23 mouse cellular contexts compared by ENCODE assay signal in the genomic region with DNA sequence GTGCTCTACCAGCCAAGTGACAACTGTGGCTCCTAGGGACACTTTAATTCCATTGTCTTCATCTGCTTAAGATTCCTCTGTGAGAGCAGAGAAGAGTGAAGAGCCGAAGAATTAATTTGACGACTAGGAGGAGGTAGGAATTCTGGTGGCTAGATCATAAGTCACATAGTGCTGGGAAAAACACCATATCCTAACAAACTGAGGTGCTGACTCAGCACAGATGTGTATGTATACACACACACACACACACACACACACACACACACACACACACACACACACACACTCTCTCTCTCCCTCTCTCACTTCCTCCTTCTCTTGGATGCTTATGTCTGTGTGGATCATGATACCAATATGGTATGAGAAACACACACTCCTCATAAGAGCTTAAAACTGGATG. TPM values are rescaled to one million over a fixed set of nuclear protein-coding genes. Genes with fewer than 3 reads are reported as not detected.
DNase-seq lines count a peak whose midpoint lies in the region; ATAC-seq and TF ChIP-seq lines count a peak whose summit lies in the region.
"Had no signal": no experiment of that assay in that cellular context is flagged by ENCODE, and none has a peak within 500 bp of the region (broad histone marks: within the 10 kb centered on the region; RNA-seq: fewer than 3 reads in every experiment).

No protein-coding gene starts in this region.

- H3K36me3 ChIP-seq in CH12.LX (replicated peaks in 1 of 2; ENCODE audit: control insufficient read depth in 1 of 2, insufficient read depth in 1 of 2, low read length in 1 of 2), result peaks cover 76 to 97% of the 10 kb centered on the region in 2 experiments
- peaks cover 52% of the 10 kb centered on the region for H3K36me3 ChIP-seq in ES-E14 (ENCODE audit: control insufficient read depth, insufficient read depth, low read length, poor library complexity, severe bottlenecking)

- ATAC-seq in granulocyte monocyte progenitor cell, adult 5-6 weeks (replicated peaks; ENCODE audit: poor library complexity, severe bottlenecking), result peak; percentile 26; the same call in 1 of the 2 replicates
- ATAC-seq: activated CD4-positive, CD25-positive, alpha-beta regulatory T cell, adult 4 months; forebrain, embryonic 14.5 days; forebrain, embryonic 16.5 days; Patski had no signal

- peaks cover 6 to 61% of the 10 kb centered on the region in 2 experiments for H3K4me1 ChIP-seq in CH12.LX (ENCODE audit: control insufficient read depth in 1 of 2, insufficient read depth in 2 of 2)
- peaks cover 0 to 2% of the 10 kb centered on the region in 2 experiments; a peak in 2 of 4 replicates for H3K4me1 ChIP-seq in ES-E14 (ENCODE audit: control insufficient read depth in 2 of 2, insufficient read depth in 2 of 2, low read length in 2 of 2, poor library complexity in 1 of 2)
- H3K4me1 ChIP-seq: embryonic facial prominence, embryonic 13.5 days; embryonic facial prominence, embryonic 15.5 days had no signal

- in situ Hi-C loops in CH12.LX (cut with MboI; ENCODE audit: low pct_ligation_motif_present, low pct_unique_long_range_greater_than_20kb, low sequenced_read_pairs), result no loop called here
- in situ Hi-C loops in ES-E14 (cut with MboI; ENCODE audit: low sequenced_read_pairs in 2 of 2, unreplicated experiment in 2 of 2), result no loop called here

- no peak overlapping the region for H3K4me3 ChIP-seq in CH12.LX (replicated peaks in 1 of 3; ENCODE audit: low read depth in 2 of 3, low read length in 2 of 3, poor library complexity in 1 of 3)
- no peak overlapping the region for H3K4me3 ChIP-seq in ES-E14 (ENCODE audit: insufficient read depth in 1 of 2, low read depth in 1 of 2, low read length in 2 of 2, poor library complexity in 1 of 2, severe bottlenecking in 1 of 2)
- H3K4me3 ChIP-seq: embryonic facial prominence, embryonic 13.5 days; embryonic facial prominence, embryonic 15.5 days; erythroblast, embryonic 14.5 days; forebrain, embryonic 10.5 days; forebrain, embryonic 12.5 days had no signal

- H3K27ac ChIP-seq in CH12.LX (ENCODE audit: insufficient read depth, low read depth) (peak overlapping the region; percentile 21; the same call in 1 of the 2 replicates), ES-E14 (ENCODE audit: insufficient read depth, low read depth, low read length, poor library complexity, severe bottlenecking) (no peak overlapping the region)
- H3K27ac ChIP-seq: embryonic facial prominence, embryonic 13.5 days; embryonic facial prominence, embryonic 15.5 days; forebrain, embryonic 10.5 days; forebrain, embryonic 12.5 days had no signal

- peaks cover 7% of the 10 kb centered on the region for H3K79me2 ChIP-seq in CH12.LX (replicated peaks; ENCODE audit: control insufficient read depth, extremely low read depth, insufficient read depth, poor library complexity, severe bottlenecking)

- no peak overlapping the region for H3K4me2 ChIP-seq in CH12.LX (ENCODE audit: insufficient read depth, low read depth, poor library complexity, severe bottlenecking)
- H3K4me2 ChIP-seq: embryonic facial prominence, embryonic 13.5 days; embryonic facial prominence, embryonic 15.5 days; forebrain, embryonic 12.5 days had no signal

- dilution Hi-C loops in CH12.LX (cut with MboI; ENCODE audit: extremely low pct_ligation_motif_present, extremely low pct_unique_long_range_greater_than_20kb, low sequenced_read_pairs), result no loop called here

- no peaks in the 10 kb centered on the region for H3K9me3 ChIP-seq in CH12.LX (replicated peaks; ENCODE audit: low read length)
- no peaks in the 10 kb centered on the region for H3K9me3 ChIP-seq in ES-E14 (ENCODE audit: control insufficient read depth, insufficient read depth, low read depth, low read length)
- H3K9me3 ChIP-seq: embryonic facial prominence, embryonic 13.5 days; embryonic facial prominence, embryonic 15.5 days; forebrain, embryonic 10.5 days; forebrain, embryonic 12.5 days had no signal

- no peak for TF ChIP-seq CTCF in CH12.LX (conservative IDR thresholded peaks at IDR 0.05 in 1 of 2, IDR thresholded peaks at IDR 0.05 in 1 of 2; ENCODE audit: low read depth in 2 of 2, low read length in 2 of 2)

- no peak for TF ChIP-seq POLR2A in CH12.LX (IDR thresholded peaks at IDR 0.05; ENCODE audit: low read depth, low read length)

- no peak for TF ChIP-seq RAD21 in CH12.LX (IDR thresholded peaks at IDR 0.05; ENCODE audit: low read depth, low read length)

- TF ChIP-seq EP300 in CH12.LX (IDR thresholded peaks at IDR 0.05; ENCODE audit: low read length), result no peak

- H3K27me3 ChIP-seq in CH12.LX (replicated peaks), result no peaks in the 10 kb centered on the region
- H3K27me3 ChIP-seq: embryonic facial prominence, embryonic 13.5 days; embryonic facial prominence, embryonic 15.5 days; forebrain, embryonic 12.5 days; Patski had no signal

- no peak overlapping the region for H3K9ac ChIP-seq in CH12.LX (ENCODE audit: insufficient read depth, low read depth)
- H3K9ac ChIP-seq in ES-E14 (ENCODE audit: insufficient read depth, low read depth, low read length, poor library complexity, severe bottlenecking), result no peak overlapping the region
- H3K9ac ChIP-seq: embryonic facial prominence, embryonic 13.5 days; embryonic facial prominence, embryonic 15.5 days; forebrain, embryonic 12.5 days had no signal

- DNase-seq in CH12.LX (ENCODE audit: extremely low read depth), result no peak
- DNase-seq in ES-E14 (ENCODE audit: low read depth, low spot score), result no peak
- DNase-seq in kidney, adult 9 months, result no peak
- no peak for DNase-seq in adrenal gland, adult 8-10 months
- DNase-seq: adrenal gland, postnatal 10 days; adrenal gland, postnatal 25 days; cerebellum, adult 11 months; cerebellum, adult 18-20 months; cerebellum, adult 8-10 months; cerebellum, adult 9-11 months; cerebellum, postnatal 14 days; cerebellum, postnatal 36 days; embryo, embryonic 11 days had no signal

TF ChIP-seq in CH12.LX, 34 proteins besides CTCF, POLR2A, EP300 and RAD21 (continues in another document):
- no peak for TF ChIP-seq USF1 (IDR thresholded peaks at IDR 0.05; ENCODE audit: low read depth, low read length)
- no peak for TF ChIP-seq MAZ (IDR thresholded peaks at IDR 0.05; ENCODE audit: low read depth, low read length)
- TF ChIP-seq RCOR1 (conservative IDR thresholded peaks at IDR 0.05; ENCODE audit: low read depth, low read length), result no peak
- no peak for TF ChIP-seq MXI1 (IDR thresholded peaks at IDR 0.05; ENCODE audit: low read depth, low read length)
- TF ChIP-seq SMC3 (IDR thresholded peaks at IDR 0.05; ENCODE audit: low read depth, low read length), result no peak
- peak; percentile 82 for TF ChIP-seq MAFK (IDR thresholded peaks at IDR 0.05; ENCODE audit: insufficient replicate concordance, low read length)
- TF ChIP-seq CHD1 (IDR thresholded peaks at IDR 0.05; ENCODE audit: low read depth, low read length), result no peak
- no peak for TF ChIP-seq NELFE (IDR thresholded peaks at IDR 0.05; ENCODE audit: low read depth, low read length)
- TF ChIP-seq IRF4 (IDR thresholded peaks at IDR 0.05; ENCODE audit: low read depth, low read length), result 0 out of 2 replicates have a peak, but pooled peaks have one; percentile 11

TF ChIP-seq in ES-E14, 5 proteins besides CTCF, POLR2A, EP300 and RAD21:
- peak; percentile 67 for TF ChIP-seq MAFK (IDR thresholded peaks at IDR 0.05; ENCODE audit: insufficient read depth, low read depth, low read length)
- TF ChIP-seq ZC3H11A (IDR thresholded peaks at IDR 0.05; ENCODE audit: borderline replicate concordance, low read depth, low read length), result no peak
- TF ChIP-seq CHD2 (IDR thresholded peaks at IDR 0.05; ENCODE audit: low read depth, low read length), result no peak

RNA-seq across cellular contexts. Expression of a gene that starts 15.4 kb away (rescaled TPM):
- 117 and 159 TPM in 2 replicates for total RNA-seq in CH12.LX (2012; rRNA removed)
- total RNA-seq in CH12.LX (2014; rRNA removed), result 138 and 180 TPM in 2 replicates
- polyA plus RNA-seq in CH12.LX (2012; ENCODE audit: insufficient read length, low read depth), result 261 and 271 TPM in 2 replicates
- 124 and 175 TPM in 2 replicates for total RNA-seq in ES-E14 (2012; rRNA removed)
- 123 and 162 TPM in 2 replicates for total RNA-seq in granulocyte monocyte progenitor cell, adult 5-6 weeks (2014; fragmentation: Nextera tagmentation)
- 102 and 106 TPM in 2 replicates for total RNA-seq in granulocyte monocyte progenitor cell, adult 5-6 weeks (2017)
- total RNA-seq in adrenal gland, adult 8-10 months (2022), result 100 to 1,000 TPM; 156 to 205 (median 191) TPM
- polyA plus RNA-seq: erythroblast, embryonic 14.5 days had no signal

RNA-seq across cellular contexts. Expression of a gene that starts 15.5 kb away (rescaled TPM):
- total RNA-seq in CH12.LX (2012; rRNA removed), result 26.8 and 31.7 TPM in 2 replicates
- total RNA-seq in CH12.LX (2014; rRNA removed), result 39.1 and 54.1 TPM in 2 replicates
- 32.8 and 37.3 TPM in 2 replicates for polyA plus RNA-seq in CH12.LX (2012; ENCODE audit: insufficient read length, low read depth)
- total RNA-seq in ES-E14 (2012; rRNA removed), result 90.0 and 116 TPM in 2 replicates
- total RNA-seq in granulocyte monocyte progenitor cell, adult 5-6 weeks (2014; fragmentation: Nextera tagmentation), result 65.3 and 73.7 TPM in 2 replicates
- total RNA-seq in granulocyte monocyte progenitor cell, adult 5-6 weeks (2017), result 58.4 and 70.3 TPM in 2 replicates
- 10 to 100 TPM; 16.4 to 28.3 (median 21.9) TPM for total RNA-seq in adrenal gland, adult 8-10 months (2022)

RNA-seq across cellular contexts. Expression of a gene that starts 40.1 kb away (rescaled TPM):
- total RNA-seq in CH12.LX (2012; rRNA removed) (37.1 and 37.4 TPM in 2 replicates), CH12.LX (2014; rRNA removed) (49.2 and 56.5 TPM in 2 replicates), ES-E14 (2012; rRNA removed) (182 and 221 TPM in 2 replicates)
- 68.6 and 72.2 TPM in 2 replicates for polyA plus RNA-seq in CH12.LX (2012; ENCODE audit: insufficient read length, low read depth)
- total RNA-seq in granulocyte monocyte progenitor cell, adult 5-6 weeks (2014; fragmentation: Nextera tagmentation), result 124 and 145 TPM in 2 replicates
- total RNA-seq in granulocyte monocyte progenitor cell, adult 5-6 weeks (2017), result 153 and 160 TPM in 2 replicates
- total RNA-seq in adrenal gland, adult 8-10 months (2022), result 100 to 1,000 TPM; 224 to 333 (median 255) TPM

RNA-seq across cellular contexts. Expression of a gene that starts 43.8 kb away (rescaled TPM):
- total RNA-seq in CH12.LX (2012; rRNA removed) (78.0 and 93.6 TPM in 2 replicates), CH12.LX (2014; rRNA removed) (116 and 126 TPM in 2 replicates), ES-E14 (2012; rRNA removed) (70.3 and 85.1 TPM in 2 replicates)
- polyA plus RNA-seq in CH12.LX (2012; ENCODE audit: insufficient read length, low read depth), result 96.8 and 113 TPM in 2 replicates
- 70.0 and 74.3 TPM in 2 replicates for total RNA-seq in granulocyte monocyte progenitor cell, adult 5-6 weeks (2014; fragmentation: Nextera tagmentation)
- 174 and 201 TPM in 2 replicates for total RNA-seq in granulocyte monocyte progenitor cell, adult 5-6 weeks (2017)
- 100 to 1,000 TPM in 1 of 4 experiments, 10 to 100 TPM in 3; 76.4 to 103 (median 91.9) TPM for total RNA-seq in adrenal gland, adult 8-10 months (2022)
